Mouse (Mus musculus) heart, embryonic 10.5 days (tissue): ENCODE measurements around the gene Erf. TPM values are rescaled to one million over a fixed set of nuclear protein-coding genes. Genes with fewer than 3 reads are reported as not detected.
A peak's percentile ranks its signal among the peaks of the same experiment; 100 is the strongest.

ENCODE experiments used
- DNase-seq: peaks from one replicate; pipeline ENCODE4 v3.0.0-alpha.2; 2017; ENCODE audit warnings: low spot score
- H3K27ac ChIP-seq: fragments of 300-500 bp; sonication (generic); 2 replicates; pipeline ENCODE4 v1.5.1; 2016; ENCODE audit warnings: mild to moderate bottlenecking
- H3K27me3 ChIP-seq: fragments of 300-500 bp; sonication (generic); 2 replicates; pipeline ENCODE4 v1.6.1; 2016; ENCODE audit warnings: mild to moderate bottlenecking; ENCODE audit not compliant: poor library complexity, insufficient read depth, severe bottlenecking
- H3K36me3 ChIP-seq: fragments of 300-500 bp; sonication (generic); 2 replicates; pipeline ENCODE4 v1.6.1; 2016; ENCODE audit warnings: mild to moderate bottlenecking, moderate library complexity
- H3K4me1 ChIP-seq: fragments of 300-500 bp; sonication (generic); 2 replicates; pipeline ENCODE4 v1.6.1; 2016; ENCODE audit warnings: mild to moderate bottlenecking
- H3K4me3 ChIP-seq: fragments of 300-500 bp; sonication (generic); 2 replicates; pipeline ENCODE4 v1.5.1; 2016; ENCODE audit warnings: mild to moderate bottlenecking, moderate library complexity
- H3K9me3 ChIP-seq: fragments of 300-500 bp; sonication (generic); 2 replicates; pipeline ENCODE4 v1.6.1; 2016; ENCODE audit warnings: mild to moderate bottlenecking, moderate library complexity
- WGBS: fragments of 180-500 bp; shearing (Covaris S2); methylation state at CpG from one replicate; pipeline ENCODE4 v1.1.7; 2016; 5-methylcytosine and 5-hydroxymethylcytosine counted together
- polyA plus RNA-seq: library from polyadenylated mRNA; unstranded; fragments of >200 nt; fragmentation: Nextera tagmentation; extraction: Ambion mirVana; gene quantifications from 2 replicates; pipeline ENCODE4 v1.2.1, GENCODE M21; 2016

The Erf gene
- polyA plus RNA-seq, 1 experiment from 2014 or later = 17.9 TPM

GRCm38 (mm10) chr7:25218705-25219415 is 31.7 kb downstream of the Erf start:
- no peaks in the 10 kb centered on the region for H3K9me3 ChIP-seq
- H3K4me3 ChIP-seq = peak overlapping the region; percentile 74
- H3K27ac ChIP-seq = peak overlapping the region; percentile 95
- DNase-seq = peak; percentile 89
- WGBS = 1% methylated on average over 53 of the region's 53 CpGs
- H3K4me1 ChIP-seq = peaks cover 42% of the 10 kb centered on the region
- no peaks in the 10 kb centered on the region for H3K27me3 ChIP-seq
- H3K36me3 ChIP-seq = peaks cover 17% of the 10 kb centered on the region; the same call in 1 of the 2 replicates

- Histone ChIP-seq H3K27ac (no peak overlapping the region), H3K9me3 (no peaks in the 10 kb centered on the region), H3K4me1 (peaks cover 39% of the 10 kb centered on the region), H3K36me3 (peaks cover 12% of the 10 kb centered on the region; the same call in 1 of the 2 replicates), H3K4me3 (peak overlapping the region; percentile 74), H3K27me3 (no peaks in the 10 kb centered on the region)
- 70% methylated on average over 12 of the region's 12 CpGs for WGBS
- no peak for DNase-seq
These were observed 32.7 kb downstream of the Erf start for GRCm38 (mm10) chr7:25217653-25218395.

- WGBS = 85% methylated on average over 2 of the region's 2 CpGs
These were observed 36.4 kb downstream of the Erf start for GRCm38 (mm10) chr7:25214172-25214571.

GRCm38 (mm10) chr7:25213099-25213498 is 37.5 kb downstream of the Erf start:
- no peaks in the 10 kb centered on the region for H3K9me3 ChIP-seq
- peaks cover 43% of the 10 kb centered on the region for H3K36me3 ChIP-seq
- H3K27me3 ChIP-seq = no peaks in the 10 kb centered on the region
- H3K27ac ChIP-seq = no peak overlapping the region
- no peak for DNase-seq
- H3K4me1 ChIP-seq = peaks cover 2% of the 10 kb centered on the region; the same call in 1 of the 2 replicates
- WGBS = 71% methylated on average over 3 of the region's 3 CpGs
- H3K4me3 ChIP-seq = no peak overlapping the region

More at GRCm38 (mm10) chr7:25214172-25214571, 36.4 kb downstream of the Erf start:
- no peak overlapping the region for H3K27ac ChIP-seq
- no peak for DNase-seq
- H3K9me3 ChIP-seq = no peaks in the 10 kb centered on the region
- H3K36me3 ChIP-seq = peaks cover 33% of the 10 kb centered on the region
- H3K4me3 ChIP-seq = no peak overlapping the region
- H3K27me3 ChIP-seq = no peaks in the 10 kb centered on the region
- H3K4me1 ChIP-seq = peaks cover 11% of the 10 kb centered on the region

GRCm38 (mm10) chr7:25210482-25210881 is 40.1 kb downstream of the Erf start:
- H3K4me1 ChIP-seq = peaks cover 3% of the 10 kb centered on the region
- no peak overlapping the region for H3K4me3 ChIP-seq
- peaks cover 49% of the 10 kb centered on the region for H3K36me3 ChIP-seq
- 82% methylated on average over 4 of the region's 4 CpGs for WGBS
- no peak for DNase-seq
- no peaks in the 10 kb centered on the region for H3K27me3 ChIP-seq
- no peaks in the 10 kb centered on the region for H3K9me3 ChIP-seq
- H3K27ac ChIP-seq = no peak overlapping the region

- H3K36me3 ChIP-seq = peaks cover 41% of the 10 kb centered on the region
These were observed 41.4 kb downstream of the Erf start for GRCm38 (mm10) chr7:25209161-25209622.

GRCm38 (mm10) chr7:25206094-25206830 is 44.3 kb downstream of the Erf start:
- H3K27ac ChIP-seq = no peak overlapping the region
- 89% methylated on average over 16 of the region's 16 CpGs for WGBS
- peaks cover 61% of the 10 kb centered on the region for H3K36me3 ChIP-seq

More at GRCm38 (mm10) chr7:25209161-25209622, 41.4 kb downstream of the Erf start:
- no peak overlapping the region for H3K4me3 ChIP-seq
- no peaks in the 10 kb centered on the region for H3K27me3 ChIP-seq
- WGBS = 84% methylated on average over 3 of the region's 3 CpGs
- no peak for DNase-seq
- H3K4me1 ChIP-seq = peaks cover 14% of the 10 kb centered on the region
- no peak overlapping the region for H3K27ac ChIP-seq
- no peaks in the 10 kb centered on the region for H3K9me3 ChIP-seq

GRCm38 (mm10) chr7:25205355-25206093 is 45.0 kb downstream of the Erf start:
- WGBS = 73% methylated on average over 16 of the region's 16 CpGs
- Histone ChIP-seq H3K27me3 (no peaks in the 10 kb centered on the region), H3K9me3 (no peaks in the 10 kb centered on the region), H3K4me1 (peaks cover 14% of the 10 kb centered on the region), H3K27ac (peak overlapping the region; percentile 49), H3K36me3 (peaks cover 54% of the 10 kb centered on the region), H3K4me3 (no peak overlapping the region)
- DNase-seq = no peak

More at GRCm38 (mm10) chr7:25206094-25206830, 44.3 kb downstream of the Erf start:
- Histone ChIP-seq H3K4me3 (no peak overlapping the region), H3K27me3 (no peaks in the 10 kb centered on the region), H3K4me1 (peaks cover 14% of the 10 kb centered on the region), H3K9me3 (no peaks in the 10 kb centered on the region)
- no peak for DNase-seq

- Histone ChIP-seq H3K27ac (no peak overlapping the region), H3K36me3 (peaks cover 35% of the 10 kb centered on the region)
- WGBS = 92% methylated on average over 20 of the region's 20 CpGs
These were observed 46.9 kb downstream of the Erf start for GRCm38 (mm10) chr7:25203624-25204023.

GRCm38 (mm10) chr7:25197384-25198018 is 53.1 kb downstream of the Erf start:
- Histone ChIP-seq H3K4me3 (no peak overlapping the region), H3K27ac (no peak overlapping the region), H3K9me3 (no peaks in the 10 kb centered on the region), H3K36me3 (peaks cover 6% of the 10 kb centered on the region), H3K4me1 (0 out of 2 replicates have a peak, but pooled peaks cover 6% of the 10 kb centered on the region), H3K27me3 (no peaks in the 10 kb centered on the region)
- WGBS = 56% methylated on average over 10 of the region's 10 CpGs
- no peak for DNase-seq

More at GRCm38 (mm10) chr7:25203624-25204023, 46.9 kb downstream of the Erf start:
- peaks cover 14% of the 10 kb centered on the region for H3K4me1 ChIP-seq
- no peak overlapping the region for H3K4me3 ChIP-seq
- H3K27me3 ChIP-seq = no peaks in the 10 kb centered on the region
- H3K9me3 ChIP-seq = no peaks in the 10 kb centered on the region
- DNase-seq = no peak

GRCm38 (mm10) chr7:25196107-25196506 is 54.5 kb downstream of the Erf start:
- no peak overlapping the region for H3K27ac ChIP-seq
- 0 out of 2 replicates have a peak, but pooled peaks cover 6% of the 10 kb centered on the region for H3K4me1 ChIP-seq
- DNase-seq = no peak
- no peaks in the 10 kb centered on the region for H3K36me3 ChIP-seq
- H3K27me3 ChIP-seq = no peaks in the 10 kb centered on the region
- H3K9me3 ChIP-seq = no peaks in the 10 kb centered on the region
- WGBS = 84% methylated on average over 9 of the region's 9 CpGs
- no peak overlapping the region for H3K4me3 ChIP-seq

GRCm38 (mm10) chr7:25195148-25195547 is 55.4 kb downstream of the Erf start:
- H3K27me3 ChIP-seq = no peaks in the 10 kb centered on the region
- no peak overlapping the region for H3K27ac ChIP-seq
- H3K4me1 ChIP-seq = 0 out of 2 replicates have a peak, but pooled peaks cover 6% of the 10 kb centered on the region
- no peak overlapping the region for H3K4me3 ChIP-seq
- H3K36me3 ChIP-seq = no peaks in the 10 kb centered on the region
- H3K9me3 ChIP-seq = no peaks in the 10 kb centered on the region
- no peak for DNase-seq
- 75% methylated on average over 3 of the region's 3 CpGs for WGBS
